Mouse (Mus musculus): ENCODE results near the gene Kcnj14. TPM values are rescaled to one million over a fixed set of nuclear protein-coding genes. Genes with fewer than 3 reads are reported as not detected.

Gene Kcnj14
- total RNA-seq, 2 experiments from 2014 or later, result 0.19 to 0.20 TPM

Other genes with a start within 250 kb of the Kcnj14 start
- not detected for gene Fgf21, start 209.3 kb downstream of the Kcnj14 start, total RNA-seq (2021)
- not detected for gene Fut1, start 207.5 kb downstream of the Kcnj14 start, total RNA-seq (2021)
- gene Izumo1, start 203.0 kb downstream of the Kcnj14 start, total RNA-seq (2021), result not detected
- 1 to 10 TPM; 6.1 to 8.5 TPM for gene Rasip1, start 197.3 kb downstream of the Kcnj14 start, total RNA-seq (2021)
- 10 to 100 TPM; 39.0 to 46.1 TPM for gene Mamstr, start 184.8 kb downstream of the Kcnj14 start, total RNA-seq (2021)
- under 1 TPM; 0.19 to 0.61 TPM for gene Fut2, start 158.4 kb downstream of the Kcnj14 start, total RNA-seq (2021)
- under 1 TPM; 0.38 to 0.75 TPM for gene Ntn5, start 140.8 kb downstream of the Kcnj14 start, total RNA-seq (2021)
- gene Sec1, start 130.4 kb downstream of the Kcnj14 start, total RNA-seq (2021), result under 1 TPM in 1 of 2 experiments, not detected in 1; 0.16 TPM
- gene Car11, start 124.9 kb downstream of the Kcnj14 start, total RNA-seq (2021), result 10 to 100 TPM in 1 of 2 experiments, 1 to 10 TPM in 1; 4.9 to 11.2 TPM
- gene Dbp, start 119.7 kb downstream of the Kcnj14 start, total RNA-seq (2021), result 100 to 1,000 TPM in 1 of 2 experiments, 10 to 100 TPM in 1; 14.3 to 121 TPM
- gene Rpl18, start 109.3 kb downstream of the Kcnj14 start, total RNA-seq (2021), result 100 to 1,000 TPM; 433 to 449 TPM
- gene Sphk2, start 106.8 kb downstream of the Kcnj14 start, total RNA-seq (2021), result 10 to 100 TPM in 1 of 2 experiments, 1 to 10 TPM in 1; 8.5 to 12.7 TPM
- gene Fam83e, start 103.6 kb downstream of the Kcnj14 start, total RNA-seq (2021), result under 1 TPM; 0.13 to 0.29 TPM
- gene Spaca4, start 99.0 kb downstream of the Kcnj14 start, total RNA-seq (2021), result not detected
- under 1 TPM in 1 of 2 experiments, not detected in 1; 0.19 TPM for gene Lmtk3, start 41.0 kb downstream of the Kcnj14 start, total RNA-seq (2021)
- gene Sult2b1, start 40.1 kb downstream of the Kcnj14 start, total RNA-seq (2021), result not detected
- 10 to 100 TPM; 28.2 to 33.8 TPM for gene Cyth2, start 10.2 kb downstream of the Kcnj14 start, total RNA-seq (2021)
- gene Grwd1, start 6.2 kb upstream of the Kcnj14 start, total RNA-seq (2021), result 10 to 100 TPM; 13.5 to 14.5 TPM
- 10 to 100 TPM; 53.4 to 64.2 TPM for gene Kdelr1, start 48.0 kb upstream of the Kcnj14 start, total RNA-seq (2021)
- under 1 TPM; 0.32 to 0.46 TPM for gene Grin2d, start 53.6 kb upstream of the Kcnj14 start, total RNA-seq (2021)
- gene Syngr4, start 71.9 kb upstream of the Kcnj14 start, total RNA-seq (2021), result not detected
- 10 to 100 TPM; 53.2 to 62.5 TPM for gene Tmem143, start 72.2 kb upstream of the Kcnj14 start, total RNA-seq (2021)
- gene Emp3, start 96.6 kb upstream of the Kcnj14 start, total RNA-seq (2021), result 10 to 100 TPM; 13.2 to 17.0 TPM
- gene Ccdc114, start 99.3 kb upstream of the Kcnj14 start, total RNA-seq (2021), result under 1 TPM; 0.46 to 0.67 TPM
- gene Abcc6, start 205.5 kb upstream of the Kcnj14 start, total RNA-seq (2021), result not detected
- gene Nomo1, start 208.9 kb upstream of the Kcnj14 start, total RNA-seq (2021), result 10 to 100 TPM; 54.3 to 55.4 TPM